Mouse (Mus musculus): ENCODE measurements around the gene Etnppl. TPM values are rescaled to one million over a fixed set of nuclear protein-coding genes. Genes with fewer than 3 reads are reported as not detected.

Gene Etnppl
- polyA plus RNA-seq, 1 experiment, result not detected

DNA sequence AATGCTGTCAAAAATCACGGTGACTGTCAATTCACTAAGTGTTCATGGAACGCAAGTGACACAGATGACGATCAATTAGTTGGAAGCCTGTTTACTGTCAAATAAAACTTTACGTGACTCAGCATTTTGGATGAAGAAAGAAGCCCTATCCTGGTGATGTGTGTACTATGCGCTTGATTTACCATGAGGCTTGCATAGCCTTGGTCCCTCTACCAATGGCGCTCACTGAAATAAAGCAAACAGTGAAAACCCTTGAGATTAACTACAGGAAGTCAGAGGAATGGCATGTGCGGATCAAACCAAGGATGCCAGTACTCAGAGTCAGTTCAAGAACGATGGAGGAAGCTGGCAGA is 67.7 kb downstream of the Etnppl start:
- no peak for TF ChIP-seq POLR2A (IDR thresholded peaks at IDR 0.05; ENCODE audit: low read depth, low read length)
- no peak for TF ChIP-seq CTCF (IDR thresholded peaks at IDR 0.05; ENCODE audit: extremely low read depth, insufficient read depth, insufficient read length, insufficient replicate concordance)
- WGBS, result 83% methylated on average over 8 of the region's 8 CpGs

DNA sequence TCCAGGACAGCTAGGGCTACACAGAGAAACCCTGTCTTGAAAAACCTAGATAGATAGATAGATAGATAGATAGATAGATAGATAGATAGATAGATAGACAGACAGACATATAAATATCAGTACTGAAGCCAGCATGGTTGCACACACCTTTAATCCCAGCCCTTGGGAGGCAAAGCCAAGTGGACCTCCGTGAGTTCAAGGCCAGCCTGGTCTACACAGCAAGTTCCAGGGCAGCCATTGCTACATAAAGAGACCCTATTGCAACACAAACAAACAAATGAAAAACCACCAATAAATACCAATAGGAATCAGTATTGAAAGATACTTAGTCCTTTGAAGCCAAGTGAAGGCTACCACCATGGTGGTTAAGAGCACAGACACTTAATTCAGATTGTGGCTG is 69.8 kb downstream of the Etnppl start:
- Histone ChIP-seq H3K4me1 (ENCODE audit: control insufficient read depth, insufficient read depth, insufficient read length) (0 out of 2 replicates have a peak, but pooled peaks cover 5% of the 10 kb centered on the region), H3K4me3 (ENCODE audit: extremely low read depth, insufficient read depth, insufficient read length) (no peak overlapping the region), H3K27me3 (ENCODE audit: control insufficient read depth, insufficient read depth, low read length) (no peaks in the 10 kb centered on the region), H3K36me3 (ENCODE audit: control insufficient read depth, insufficient read depth, low read length) (no peaks in the 10 kb centered on the region), H3K27ac (ENCODE audit: insufficient read depth, low read length) (no peak overlapping the region)
- no peak for DNase-seq (ENCODE audit: low read depth in 1 of 2, low spot score in 2 of 2)
- WGBS, result 91% methylated on average over 1 of the region's 1 CpGs
- TF ChIP-seq CTCF (IDR thresholded peaks at IDR 0.05; ENCODE audit: extremely low read depth, insufficient read depth, insufficient read length, insufficient replicate concordance), result no peak
- TF ChIP-seq POLR2A (IDR thresholded peaks at IDR 0.05; ENCODE audit: low read depth, low read length), result no peak

More for the DNA sequence above, 67.7 kb downstream of the Etnppl start:
- H3K27ac ChIP-seq (ENCODE audit: insufficient read depth, low read length), result no peak overlapping the region
- H3K4me3 ChIP-seq (ENCODE audit: extremely low read depth, insufficient read depth, insufficient read length), result no peak overlapping the region
- DNase-seq (ENCODE audit: low read depth in 1 of 2, low spot score in 2 of 2), result no peak
- H3K36me3 ChIP-seq (ENCODE audit: control insufficient read depth, insufficient read depth, low read length), result no peaks in the 10 kb centered on the region
- no peaks in the 10 kb centered on the region for H3K27me3 ChIP-seq (ENCODE audit: control insufficient read depth, insufficient read depth, low read length)
- H3K4me1 ChIP-seq (ENCODE audit: control insufficient read depth, insufficient read depth, insufficient read length), result 0 out of 2 replicates have a peak, but pooled peaks cover 2% of the 10 kb centered on the region

Other genes starting within 250 kb of the Etnppl start
- gene Ostc, start 92.0 kb downstream of the Etnppl start, polyA plus RNA-seq (2012; rRNA removed), result 22.3 and 22.7 TPM in 2 replicates
- 1,328 and 1,364 TPM in 2 replicates for gene Rpl34, start 113.0 kb downstream of the Etnppl start, polyA plus RNA-seq (2012; rRNA removed)